Mouse (Mus musculus) cerebellum, adult 2 months (tissue): ENCODE results near the gene Sned1.

ENCODE experiments used
- CTCF ChIP-seq: fragments of 200-500 bp; IDR thresholded peaks from 2 replicates; pipeline ENCODE4 v1.5.1; 2011; ENCODE audit warnings: low read depth, mild to moderate bottlenecking, control low read depth, low read length, moderate library complexity, borderline replicate concordance; ENCODE audit not compliant: insufficient read depth
- POLR2A ChIP-seq: fragments of 200-500 bp; IDR thresholded peaks from 2 replicates; pipeline ENCODE4 v1.6.1; 2011; ENCODE audit warnings: low read length, control low read depth, borderline replicate concordance; ENCODE audit not compliant: insufficient read depth

- TF ChIP-seq CTCF (no peak), POLR2A (no peak)
Measured at GRCm38 (mm10) chr1:93190726-93191305, 44.8 kb upstream of the Sned1 start.
